Mouse (Mus musculus) cerebellum, postnatal 4 days (tissue): ENCODE measurements around the gene Fstl5.

Experiments used
- DNase-seq, 2 experiments: peaks; one replicate each; pipeline ENCODE4 v3.0.0; 2022; ENCODE audit warnings: low spot score in 2 of 2, mixed read lengths in 1 of 2

The Fstl5 gene

GRCm38 (mm10) chr3:76508811-76509210, 434.7 kb downstream of the Fstl5 start:
- no peak for DNase-seq

- no peak for DNase-seq
Observed at GRCm38 (mm10) chr3:76567346-76567745, 493.3 kb downstream of the Fstl5 start.

DNA sequence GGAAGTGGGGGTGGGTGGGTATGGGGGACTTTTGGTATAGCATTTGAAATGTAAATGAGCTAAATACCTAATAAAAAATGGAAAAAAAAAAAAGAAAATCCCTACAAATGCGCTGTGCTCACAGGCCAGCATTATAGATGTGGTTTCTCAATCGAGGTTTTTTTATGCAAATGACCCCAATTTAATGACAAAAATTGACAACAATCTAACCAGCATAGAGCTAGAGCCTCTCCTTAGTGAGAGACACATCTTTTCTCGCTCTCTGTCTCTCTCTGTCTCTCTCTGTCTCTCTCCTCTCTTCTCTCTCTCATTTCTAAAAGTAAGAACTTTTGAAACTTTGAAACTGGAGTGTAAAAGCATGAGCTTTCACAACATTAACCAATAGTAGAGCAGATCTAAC, 498.4 kb downstream of the Fstl5 start:
- DNase-seq = no peak

DNA sequence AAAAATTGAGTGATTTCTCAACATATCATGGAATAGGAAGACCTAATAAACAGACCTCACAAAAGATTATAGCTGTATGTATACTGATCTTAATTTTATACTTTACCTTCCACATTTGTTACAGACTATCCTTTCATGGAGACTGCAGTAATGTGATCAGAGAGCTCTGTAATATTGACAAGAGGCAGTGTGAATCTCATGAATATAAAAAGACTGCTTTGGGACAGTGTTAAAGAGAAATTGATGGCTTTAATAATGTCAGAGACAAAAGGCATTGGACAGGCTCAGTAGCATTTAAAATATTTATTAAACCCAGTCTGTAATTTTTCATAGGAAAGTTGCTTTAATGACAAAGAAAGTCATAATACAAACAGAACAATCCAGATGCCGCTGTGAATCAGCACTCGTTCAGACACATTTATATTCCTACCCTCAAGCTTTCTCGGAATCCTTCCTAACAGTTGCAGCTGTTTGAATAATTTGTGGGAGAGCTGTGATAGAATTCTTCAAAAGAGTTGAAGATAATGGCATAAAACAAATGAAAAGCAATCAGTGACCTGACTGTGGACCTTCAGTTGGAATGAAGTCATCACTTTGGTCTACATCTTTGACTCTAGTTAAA, 499.0 kb downstream of the Fstl5 start:
- DNase-seq = no peak

DNA sequence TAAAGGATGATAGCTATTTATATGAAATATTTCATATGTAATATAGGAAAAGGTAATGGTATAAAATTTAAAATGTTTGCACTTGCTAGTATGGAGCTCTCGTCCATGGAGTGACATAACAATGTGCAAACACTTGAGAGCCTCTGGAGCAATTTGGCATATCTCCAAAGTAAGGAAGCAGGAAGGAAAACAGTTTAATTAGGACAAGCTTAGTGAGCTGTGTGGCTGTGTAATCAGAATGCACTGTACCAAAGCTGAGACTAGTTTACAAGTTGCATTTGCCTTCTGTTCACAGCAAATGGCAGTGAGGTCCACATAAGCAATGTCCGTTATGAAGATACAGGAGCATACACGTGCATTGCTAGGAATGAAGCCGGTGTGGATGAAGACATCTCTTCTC, 519.1 kb downstream of the Fstl5 start:
- no peak for DNase-seq

DNA sequence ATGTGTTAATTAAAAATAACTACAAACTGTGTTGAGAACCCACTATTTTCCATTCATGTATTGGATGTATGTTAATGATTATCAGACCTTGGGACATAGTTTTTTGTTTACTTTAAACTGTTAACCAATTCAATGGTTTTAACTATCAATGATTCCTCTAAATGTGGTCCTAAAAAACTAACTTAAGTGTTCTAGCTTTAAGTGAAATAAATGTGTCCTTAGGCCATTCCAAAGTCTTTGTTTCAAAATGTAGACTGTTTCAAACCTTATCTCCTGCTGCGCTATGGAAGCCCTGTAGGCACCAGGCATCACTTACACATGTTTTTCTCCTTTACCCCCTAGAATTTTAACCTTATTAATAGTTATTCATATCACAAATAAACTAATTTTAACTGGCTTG, 546.0 kb downstream of the Fstl5 start:
- no peak for DNase-seq

GRCm38 (mm10) chr3:76654243-76654642, 580.2 kb downstream of the Fstl5 start:
- no peak for DNase-seq

- DNase-seq = no peak
Observed at GRCm38 (mm10) chr3:76670859-76671258, 596.8 kb downstream of the Fstl5 start.

DNA sequence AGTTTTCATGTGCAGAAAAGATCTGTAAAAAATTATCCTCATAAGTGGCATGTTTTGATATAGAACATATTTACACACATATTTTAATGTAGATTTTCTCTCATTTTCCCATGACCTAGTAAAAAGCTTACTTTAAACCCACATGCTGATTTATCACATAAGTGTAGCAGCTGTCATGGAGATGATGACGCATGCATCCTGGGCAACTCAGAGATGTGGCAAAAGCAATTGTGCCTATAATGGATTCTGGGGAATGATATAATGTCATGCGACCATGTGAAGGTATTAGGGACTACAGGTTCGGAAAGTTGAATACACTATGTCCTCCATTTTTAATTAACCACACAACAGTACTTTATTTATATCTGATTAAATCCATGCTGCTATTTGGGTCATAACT, 601.9 kb downstream of the Fstl5 start:
- DNase-seq = no peak

GRCm38 (mm10) chr3:76679853-76680545, 605.9 kb downstream of the Fstl5 start:
- no peak for DNase-seq

- no peak for DNase-seq
Observed at GRCm38 (mm10) chr3:76680546-76680883, 606.4 kb downstream of the Fstl5 start.

DNA sequence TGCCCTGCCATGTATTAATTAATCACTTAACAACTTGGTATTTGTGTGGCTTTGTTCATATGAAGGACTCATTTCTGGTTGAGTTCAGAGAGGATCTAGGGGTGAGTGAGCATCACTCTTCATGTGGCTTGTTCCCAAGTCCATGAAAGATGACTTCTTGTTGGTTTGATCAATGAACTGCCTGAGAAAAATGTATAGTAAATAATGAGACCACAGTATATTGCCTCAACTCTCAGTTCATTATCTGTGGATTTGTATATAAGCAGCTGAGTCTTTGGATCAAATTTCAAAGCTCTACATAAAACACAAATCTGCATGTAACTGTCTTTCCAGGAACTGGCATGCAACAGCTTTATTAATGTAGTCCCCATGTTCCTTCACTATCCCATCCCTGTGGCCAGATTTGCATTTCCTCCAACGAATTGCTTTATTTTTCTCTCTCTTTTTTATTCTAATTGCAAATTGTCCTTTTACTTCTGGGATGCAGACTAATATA, 623.1 kb downstream of the Fstl5 start:
- no peak for DNase-seq

DNA sequence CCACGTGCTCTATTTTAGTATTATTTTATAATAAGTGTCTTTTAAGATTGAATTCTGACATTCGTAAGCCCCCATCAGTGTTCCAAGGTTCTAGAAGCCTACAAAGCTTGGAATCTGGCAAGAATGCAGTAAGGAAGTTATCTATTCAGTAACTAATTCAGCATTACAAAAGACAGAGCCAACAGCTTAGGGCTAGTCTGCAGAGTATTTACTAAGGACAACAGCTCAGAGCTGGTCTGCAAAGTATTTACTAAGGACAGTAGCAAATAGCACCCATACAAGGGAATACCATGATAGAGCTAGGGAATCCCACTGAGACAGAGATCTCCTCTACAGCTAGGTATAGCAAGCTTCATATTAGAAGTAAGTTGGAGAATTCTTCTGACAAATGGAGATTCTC, 665.2 kb downstream of the Fstl5 start:
- DNase-seq = no peak
